Mouse (Mus musculus): ENCODE results near the gene 4833439L19Rik. TPM values are rescaled to one million over a fixed set of nuclear protein-coding genes. Genes with fewer than 3 reads are reported as not detected.

4833439L19Rik gene
- polyA plus RNA-seq (2012; ENCODE audit: low replicate concordance): 33.1 and 35.0 TPM in 2 replicates

GRCm38 (mm10) chr13:54565201-54565581 lies at the start of gene 4833439L19Rik:
4833439L19Rik (minus strand) TSS chr13:54565435.

GRCm38 (mm10) chr13:54610972-54611754 lies 45.9 kb upstream of the 4833439L19Rik start, which contains the start of gene Cltb:
Cltb (minus strand) TSS chr13:54611344.

GRCm38 (mm10) chr13:54589996-54590951 lies 25.0 kb upstream of the 4833439L19Rik start, which contains the start of the genes Nop16 and Higd2a:
Nop16 (minus strand) TSS chr13:54590090.
Higd2a (plus strand) TSS chr13:54590207.

GRCm38 (mm10) chr13:54574854-54575481 lies 9.7 kb upstream of the 4833439L19Rik start, which contains the start of gene Arl10:
Arl10 (plus strand) TSS chr13:54575015.

GRCm38 (mm10) chr13:54503604-54504521 lies 61.4 kb downstream of the 4833439L19Rik start, which contains the start of gene Simc1:
Simc1 (plus strand) TSS chr13:54503779.

Other genes starting within 250 kb of the 4833439L19Rik start
- gene Cplx2, start 194.1 kb downstream of the 4833439L19Rik start, polyA plus RNA-seq (2012; ENCODE audit: low replicate concordance): 5.4 and 10.9 TPM in 2 replicates
- gene Thoc3, start 96.6 kb downstream of the 4833439L19Rik start, polyA plus RNA-seq (2012; ENCODE audit: low replicate concordance): 48.5 and 51.5 TPM in 2 replicates
- 2.5 and 6.5 TPM in 2 replicates for gene Simc1, start 61.7 kb downstream of the 4833439L19Rik start, polyA plus RNA-seq (2012; ENCODE audit: low replicate concordance)
- gene Arl10, start 9.6 kb upstream of the 4833439L19Rik start, polyA plus RNA-seq (2012; ENCODE audit: low replicate concordance): 16.0 and 34.8 TPM in 2 replicates
- 11.6 and 18.1 TPM in 2 replicates for gene Nop16, start 24.7 kb upstream of the 4833439L19Rik start, polyA plus RNA-seq (2012; ENCODE audit: low replicate concordance)
- gene Higd2a, start 24.8 kb upstream of the 4833439L19Rik start, polyA plus RNA-seq (2012; ENCODE audit: low replicate concordance): 18.7 and 114 TPM in 2 replicates
- 37.1 and 61.7 TPM in 2 replicates for gene Cltb, start 45.9 kb upstream of the 4833439L19Rik start, polyA plus RNA-seq (2012; ENCODE audit: low replicate concordance)
- 19.3 and 19.8 TPM in 2 replicates for gene Faf2, start 56.3 kb upstream of the 4833439L19Rik start, polyA plus RNA-seq (2012; ENCODE audit: low replicate concordance)
- 531 and 756 TPM in 2 replicates for gene Rnf44, start 128.5 kb upstream of the 4833439L19Rik start, polyA plus RNA-seq (2012; ENCODE audit: low replicate concordance)
- 0.02 TPM in 1 of 2 replicates, not detected in the other for gene Cdhr2, start 136.0 kb upstream of the 4833439L19Rik start, polyA plus RNA-seq (2012; ENCODE audit: low replicate concordance)
- gene Gprin1, start 184.4 kb upstream of the 4833439L19Rik start, polyA plus RNA-seq (2012; ENCODE audit: low replicate concordance): not detected in 2 replicates
- 0.17 and 0.33 TPM in 2 replicates for gene Sncb, start 201.2 kb upstream of the 4833439L19Rik start, polyA plus RNA-seq (2012; ENCODE audit: low replicate concordance)
- gene Eif4e1b, start 218.6 kb upstream of the 4833439L19Rik start, polyA plus RNA-seq (2012; ENCODE audit: low replicate concordance): not detected in 2 replicates
- gene Tspan17, start 223.9 kb upstream of the 4833439L19Rik start, polyA plus RNA-seq (2012; ENCODE audit: low replicate concordance): 7.5 and 19.6 TPM in 2 replicates